Mouse (Mus musculus) liver, embryonic 14.5 days (tissue): ENCODE measurements around the gene Rbm47. TPM values are rescaled to one million over a fixed set of nuclear protein-coding genes. Genes with fewer than 3 reads are reported as not detected.

Experiments used
- ATAC-seq: fragments of 200-750 bp; cut with Nextera tagmentation; 2 replicates; pipeline ENCODE4 v1.8.0; 2017; ENCODE audit warnings: moderate number of reproducible peaks, mild to moderate bottlenecking, moderate library complexity; ENCODE audit not compliant: insufficient read depth
- DNase-seq, 3 experiments: peaks; one replicate each; pipeline ENCODE4 v3.0.0-alpha.2; 2012 to 2013; ENCODE audit warnings: low read depth in 3 of 3, low spot score in 3 of 3
- H3K27ac ChIP-seq: fragments of 300-500 bp; sonication (generic); 2 replicates; pipeline ENCODE4 v1.5.1; 2014; ENCODE audit warnings: moderate library complexity, mild to moderate bottlenecking, control low read depth, inconsistent platforms
- H3K27me3 ChIP-seq: fragments of 300-500 bp; sonication (generic); 2 replicates; pipeline ENCODE4 v1.6.1; 2014; ENCODE audit warnings: mild to moderate bottlenecking, low read length, moderate library complexity; ENCODE audit not compliant: control insufficient read depth, insufficient read depth
- H3K36me3 ChIP-seq: fragments of 300-500 bp; sonication (generic); replicated peaks from 2 replicates; pipeline ENCODE4 v1.6.1; 2014; ENCODE audit warnings: low read depth; ENCODE audit not compliant: control insufficient read depth, insufficient read depth
- H3K4me1 ChIP-seq, 2 experiments: fragments of 200-500 bp in 1 of 2; fragments of 300-500 bp in 1 of 2; sonication (generic) in 1 of 2; replicated peaks; 2 replicates each; pipeline ENCODE4 v1.6.1; 2012 to 2014; ENCODE audit warnings: antibody characterized with exemption in 1 of 2, inconsistent platforms in 1 of 2, low read length in 1 of 2; ENCODE audit not compliant: control insufficient read depth in 2 of 2, insufficient read depth in 2 of 2
- H3K4me2 ChIP-seq: fragments of 300-500 bp; sonication (generic); 2 replicates; pipeline ENCODE4 v1.6.1; 2014; ENCODE audit warnings: low read depth, mild to moderate bottlenecking, control low read depth, moderate library complexity
- H3K4me3 ChIP-seq, 2 experiments: fragments of 200-500 bp in 1 of 2; fragments of 300-500 bp in 1 of 2; sonication (generic) in 1 of 2; 2 replicates each; pipeline ENCODE4 v1.5.1; 2012 to 2014; ENCODE audit warnings: low read depth in 2 of 2, low read length in 2 of 2, mild to moderate bottlenecking in 2 of 2, control low read depth in 1 of 2, inconsistent platforms in 1 of 2, moderate library complexity in 1 of 2; ENCODE audit not compliant: insufficient read depth in 1 of 2
- H3K9ac ChIP-seq: fragments of 300-500 bp; sonication (generic); replicated peaks from 2 replicates; pipeline ENCODE4 v1.6.1; 2014; ENCODE audit warnings: mild to moderate bottlenecking, control low read depth, moderate library complexity
- H3K9me3 ChIP-seq: fragments of 300-500 bp; sonication (generic); 2 replicates; pipeline ENCODE4 v1.6.1; 2016; ENCODE audit warnings: low read length, mixed read lengths; ENCODE audit not compliant: control insufficient read depth
- CTCF ChIP-seq: IDR thresholded peaks from 2 replicates; pipeline ENCODE4 v1.5.1; 2016; ENCODE audit warnings: antibody characterized with exemption, low read depth, control low read depth
- EP300 ChIP-seq: IDR thresholded peaks from 2 replicates; pipeline ENCODE4 v1.6.1; 2016; ENCODE audit warnings: antibody characterized with exemption, low read depth
- WGBS: fragments of 180-500 bp; shearing (Covaris S2); extraction: QIAGEN DNeasy Blood & Tissue Kit; methylation state at CpG from one replicate; pipeline ENCODE4 v1.1.7; 2014; ENCODE audit not compliant: insufficient replicate concordance; 5-methylcytosine and 5-hydroxymethylcytosine counted together
- polyA plus RNA-seq, 2 experiments: library from polyadenylated mRNA; depleted of rRNA in 1 of 2; stranded (reverse) in 1 of 2; unstranded in 1 of 2; fragments of >200 nt; fragmentation: Nextera tagmentation in 1 of 2; extraction: Ambion mirVana in 1 of 2; gene quantifications; 2 replicates each; pipeline versions ENCODE4 v1.2.1 to v1.2.3; 2012 to 2014

Rbm47 gene
- polyA plus RNA-seq, 2 experiments: 3.1 to 7.7 TPM

DNA sequence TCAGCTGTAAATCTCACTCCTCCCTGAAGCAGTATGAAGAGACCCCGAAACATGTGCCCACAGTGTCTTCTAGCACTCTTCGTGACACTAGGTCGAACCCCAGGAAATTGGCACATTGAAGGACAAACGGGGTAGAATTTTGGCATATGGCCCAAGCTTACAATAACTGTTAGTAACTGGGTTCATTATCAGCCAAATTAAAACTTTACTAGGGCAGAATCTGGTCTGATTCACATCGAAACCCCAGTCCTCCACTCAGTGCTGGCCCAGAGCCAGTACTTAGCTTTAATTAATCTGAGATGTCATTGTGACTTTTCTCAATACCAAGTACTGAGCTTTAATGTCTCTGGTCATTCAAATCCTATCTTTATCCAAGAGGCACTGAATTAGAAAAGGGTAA lies 122.1 kb downstream of the Rbm47 start:
- Histone ChIP-seq H3K4me1 (peaks cover 0 to 5% of the 10 kb centered on the region in 2 experiments; a peak in 2 of 4 replicates), H3K4me3 (no peak overlapping the region), H3K27me3 (no peaks in the 10 kb centered on the region; the same call in 1 of the 2 replicates), H3K4me2 (no peak overlapping the region), H3K27ac (no peak overlapping the region), H3K9ac (no peak overlapping the region), H3K9me3 (no peaks in the 10 kb centered on the region), H3K36me3 (no peaks in the 10 kb centered on the region)
- WGBS: 67% methylated on average over 5 of the region's 5 CpGs
- no peak for ATAC-seq
- DNase-seq: no peak
- TF ChIP-seq EP300 (no peak), CTCF (no peak)

DNA sequence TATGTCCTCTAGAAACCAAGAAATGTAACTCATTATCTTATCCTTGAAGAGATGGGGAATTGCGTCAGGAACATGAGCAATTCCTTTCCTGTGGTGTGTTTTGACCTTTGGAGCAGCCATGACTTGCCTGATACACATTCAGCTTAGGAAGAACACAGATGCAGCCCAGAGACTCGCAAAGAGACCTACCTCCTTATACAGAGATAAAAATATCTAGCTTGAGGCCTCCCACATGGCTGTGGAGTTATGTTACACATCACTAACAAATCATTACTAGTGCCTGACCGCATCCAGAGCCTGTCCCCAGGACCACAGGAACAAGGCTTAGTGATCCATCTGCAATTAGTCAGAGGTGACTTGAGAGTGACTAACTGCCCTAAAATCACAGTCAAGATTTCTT lies 126.6 kb downstream of the Rbm47 start:
- Histone ChIP-seq H3K27ac (no peak overlapping the region), H3K36me3 (no peaks in the 10 kb centered on the region), H3K27me3 (no peaks in the 10 kb centered on the region), H3K4me2 (no peak overlapping the region), H3K9ac (no peak overlapping the region), H3K4me3 (no peak overlapping the region), H3K9me3 (no peaks in the 10 kb centered on the region), H3K4me1 (peaks cover 0 to 10% of the 10 kb centered on the region in 2 experiments; a peak in 2 of 4 replicates)
- TF ChIP-seq EP300: no peak
- TF ChIP-seq CTCF: no peak
- ATAC-seq (no peak), DNase-seq (no peak)
- WGBS: 55% methylated on average over 3 of the region's 3 CpGs

DNA sequence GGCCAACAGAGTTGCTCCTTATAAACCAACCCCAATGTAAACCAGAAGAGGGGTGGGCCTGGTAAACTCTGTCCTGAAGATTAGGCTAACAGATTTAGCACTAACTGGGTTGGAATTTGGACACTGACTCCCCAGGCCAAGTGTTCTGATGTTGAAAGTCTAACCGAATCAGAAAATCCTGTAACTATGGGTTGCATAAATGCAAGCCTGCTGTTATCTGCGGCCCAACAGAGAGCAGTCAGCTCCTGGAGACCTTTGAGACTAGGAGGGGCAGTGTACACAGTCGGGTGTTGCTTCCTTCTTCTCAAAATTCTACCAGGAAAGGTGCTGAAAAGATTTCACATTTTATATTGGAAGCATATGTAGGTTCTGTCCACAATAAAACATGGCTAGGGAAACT lies 129.0 kb downstream of the Rbm47 start:
- peak; percentile 48; the same call in 1 of the 2 replicates for ATAC-seq
- H3K27ac ChIP-seq: no peak overlapping the region
- no peak overlapping the region for H3K4me3 ChIP-seq
- no peak for DNase-seq
- H3K9ac ChIP-seq: no peak overlapping the region
- H3K9me3 ChIP-seq: no peaks in the 10 kb centered on the region
- no peak overlapping the region for H3K4me2 ChIP-seq
- peaks cover 0 to 10% of the 10 kb centered on the region in 2 experiments; a peak in 2 of 4 replicates for H3K4me1 ChIP-seq
- WGBS: 41% methylated on average over 3 of the region's 3 CpGs
- no peaks in the 10 kb centered on the region for H3K27me3 ChIP-seq
- no peaks in the 10 kb centered on the region for H3K36me3 ChIP-seq
- TF ChIP-seq CTCF (no peak), EP300 (no peak)

DNA sequence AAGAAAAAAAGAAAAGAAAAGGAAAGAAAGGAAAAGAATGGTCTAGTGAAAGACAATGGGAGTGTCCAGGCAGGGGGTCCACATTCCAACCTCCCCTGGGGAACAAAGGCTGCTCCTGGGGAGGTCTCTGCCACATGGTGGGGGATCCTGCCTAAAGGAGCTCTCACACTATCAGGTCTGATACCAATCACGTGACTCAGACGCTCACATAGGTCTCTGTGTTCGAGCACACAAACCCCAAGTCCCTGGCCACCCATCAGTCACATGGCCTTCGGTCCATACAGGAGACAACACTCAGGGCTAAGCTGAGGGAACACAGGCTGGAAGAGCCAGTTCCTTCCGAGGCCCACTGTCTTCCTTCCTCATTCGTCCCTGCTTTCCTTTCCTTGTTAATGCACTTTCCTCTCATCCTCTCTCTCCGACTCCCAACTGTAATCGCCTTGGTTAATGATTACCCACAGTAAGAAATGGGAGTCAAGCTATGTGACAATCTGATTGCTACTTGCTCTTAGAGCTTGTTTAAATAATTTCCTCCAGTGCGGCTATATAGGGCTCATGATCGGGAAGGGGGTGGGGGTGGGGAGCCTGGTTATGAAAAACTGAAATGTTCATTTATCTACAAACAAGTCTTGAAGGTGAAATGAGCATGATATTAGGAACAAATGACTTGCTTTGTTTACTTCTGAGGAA lies 130.1 kb downstream of the Rbm47 start:
- no peak for DNase-seq
- no peaks in the 10 kb centered on the region for H3K9me3 ChIP-seq
- no peak overlapping the region for H3K4me3 ChIP-seq
- 35% methylated on average over 10 of the region's 10 CpGs for WGBS
- H3K36me3 ChIP-seq: no peaks in the 10 kb centered on the region
- H3K4me1 ChIP-seq: peaks cover 0 to 10% of the 10 kb centered on the region in 2 experiments; a peak in 2 of 4 replicates
- ATAC-seq: no peak; the same call in 1 of the 2 replicates
- peak overlapping the region; percentile 28 for H3K4me2 ChIP-seq
- no peak overlapping the region for H3K27ac ChIP-seq
- TF ChIP-seq CTCF: no peak
- no peak for TF ChIP-seq EP300
- no peak overlapping the region for H3K9ac ChIP-seq
- no peaks in the 10 kb centered on the region for H3K27me3 ChIP-seq

DNA sequence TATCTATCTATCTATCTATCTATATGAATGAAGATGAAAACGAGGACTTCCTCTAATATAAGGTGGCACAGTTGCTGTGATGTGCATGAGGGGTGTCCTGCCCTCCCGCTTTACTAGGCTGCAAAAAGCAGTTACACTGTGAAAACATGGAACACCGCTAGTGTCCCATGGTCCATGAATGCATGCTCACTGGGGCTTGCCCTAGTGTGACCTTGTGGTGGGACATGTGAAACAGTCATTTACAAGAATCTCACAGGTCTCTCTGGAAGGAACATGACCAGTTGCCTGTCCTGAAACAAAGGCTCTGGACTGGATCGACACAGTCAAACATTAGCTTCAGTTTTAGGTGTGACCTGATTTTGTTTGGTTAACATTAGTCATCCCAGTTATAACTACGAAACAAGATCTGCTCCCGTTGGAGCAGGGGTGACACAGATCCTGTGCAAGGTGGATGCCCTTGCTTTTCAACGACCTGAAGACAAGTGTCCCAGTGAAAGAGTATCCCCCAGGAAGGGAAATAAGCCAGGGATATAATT lies 132.1 kb downstream of the Rbm47 start:
- Histone ChIP-seq H3K4me2 (no peak overlapping the region), H3K36me3 (no peaks in the 10 kb centered on the region), H3K27ac (no peak overlapping the region), H3K9me3 (no peaks in the 10 kb centered on the region), H3K9ac (no peak overlapping the region), H3K4me1 (peaks cover 0 to 5% of the 10 kb centered on the region in 2 experiments; a peak in 1 of 4 replicates), H3K4me3 (no peak overlapping the region), H3K27me3 (no peaks in the 10 kb centered on the region)
- no peak for TF ChIP-seq EP300
- no peak for TF ChIP-seq CTCF
- WGBS: 66% methylated on average over 7 of the region's 7 CpGs
- no peak for ATAC-seq
- DNase-seq: no peak
